Mouse (Mus musculus) midbrain, postnatal 0 days (tissue): ENCODE data around the gene B4galnt3. TPM values are rescaled to one million over a fixed set of nuclear protein-coding genes. Genes with fewer than 3 reads are reported as not detected.
A peak's percentile ranks its signal among the peaks of the same experiment; 100 is the strongest.

ENCODE experiments used
- ATAC-seq: fragments of 200-750 bp; cut with Nextera tagmentation; 2 replicates; pipeline ENCODE4 v1.8.0; 2017; ENCODE audit warnings: moderate number of reproducible peaks, mild to moderate bottlenecking, moderate TSS enrichment, moderate library complexity; ENCODE audit not compliant: low FRiP score
- DNase-seq: peaks from one replicate; pipeline ENCODE4 v3.0.0-alpha.2; 2015; ENCODE audit warnings: low spot score
- H3K27ac ChIP-seq: fragments of 300-500 bp; sonication (generic); 2 replicates; pipeline ENCODE4 v1.5.1; 2014; ENCODE audit warnings: low read depth, mild to moderate bottlenecking, low read length, mixed read lengths
- H3K27me3 ChIP-seq: fragments of 300-500 bp; sonication (generic); 2 replicates; pipeline ENCODE4 v1.6.1; 2014; ENCODE audit warnings: low read length, control low read depth, mixed read lengths; ENCODE audit not compliant: insufficient read depth
- H3K36me3 ChIP-seq: fragments of 300-500 bp; sonication (generic); 2 replicates; pipeline ENCODE4 v1.6.1; 2014; ENCODE audit warnings: low read length, control low read depth, mixed read lengths; ENCODE audit not compliant: insufficient read depth
- H3K4me1 ChIP-seq: fragments of 300-500 bp; sonication (generic); 2 replicates; pipeline ENCODE4 v1.6.1; 2014; ENCODE audit warnings: mild to moderate bottlenecking, control low read depth, antibody characterized with exemption, low read length, mixed read lengths; ENCODE audit not compliant: insufficient read depth
- H3K4me2 ChIP-seq: fragments of 300-500 bp; sonication (generic); 2 replicates; pipeline ENCODE4 v1.6.1; 2014; ENCODE audit warnings: low read depth, mild to moderate bottlenecking, low read length, mixed read lengths; ENCODE audit not compliant: poor library complexity, severe bottlenecking
- H3K4me3 ChIP-seq: fragments of 300-500 bp; sonication (generic); 2 replicates; pipeline ENCODE4 v1.5.1; 2014; ENCODE audit warnings: low read depth, mild to moderate bottlenecking, low read length, moderate library complexity
- H3K9ac ChIP-seq: fragments of 300-500 bp; sonication (generic); replicated peaks from 2 replicates; pipeline ENCODE4 v1.6.1; 2014; ENCODE audit warnings: mild to moderate bottlenecking, low read length, moderate library complexity, mixed read lengths; ENCODE audit not compliant: poor library complexity, severe bottlenecking
- H3K9me3 ChIP-seq: fragments of 300-500 bp; sonication (generic); 2 replicates; pipeline ENCODE4 v1.6.1; 2016; ENCODE audit warnings: low read length, control low read depth
- CTCF ChIP-seq: IDR thresholded peaks from 2 replicates; pipeline ENCODE4 v1.5.1; 2016; ENCODE audit warnings: antibody characterized with exemption, mild to moderate bottlenecking
- WGBS: fragments of 180-500 bp; shearing (Covaris S2); extraction: QIAGEN DNeasy Blood & Tissue Kit; methylation state at CpG from one replicate; pipeline ENCODE4 v1.1.7; 2014; 5-methylcytosine and 5-hydroxymethylcytosine counted together
- polyA plus RNA-seq: library from polyadenylated mRNA; unstranded; fragments of >200 nt; fragmentation: Nextera tagmentation; extraction: Ambion mirVana; gene quantifications from 2 replicates; pipeline ENCODE4 v1.2.1, GENCODE M21; 2015
- total RNA-seq: library from RNA; depleted of rRNA; stranded (reverse); fragments of >200 nt; gene quantifications from 2 replicates; pipeline ENCODE4 v1.2.3, GENCODE M21; 2014

The B4galnt3 gene
- total and polyA plus RNA-seq, 2 experiments from 2014 or later: 0.16 to 0.82 TPM

DNA sequence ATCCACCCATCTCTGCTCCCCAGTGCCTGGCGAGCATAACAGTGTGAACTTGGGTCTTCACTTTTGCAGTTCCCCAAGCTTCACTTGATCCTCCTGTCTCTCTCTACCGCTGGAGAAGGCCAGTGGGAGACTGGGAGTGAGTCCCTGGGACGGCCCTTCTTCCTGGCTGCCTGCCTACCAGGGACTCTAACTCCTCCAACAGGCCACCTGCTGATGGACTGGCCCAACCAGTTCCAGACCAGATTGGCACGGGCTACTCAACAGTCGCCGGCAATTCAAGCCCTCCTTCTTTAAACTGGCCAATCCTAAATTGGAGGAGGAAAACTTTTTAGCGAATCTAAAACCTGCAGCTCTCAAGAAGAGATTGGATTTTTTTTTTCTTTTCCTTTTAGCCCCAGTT is 99.4 kb downstream of the B4galnt3 start:
- Histone ChIP-seq H3K9ac (no peak overlapping the region), H3K4me3 (no peak overlapping the region), H3K27me3 (no peaks in the 10 kb centered on the region), H3K4me2 (no peak overlapping the region), H3K27ac (no peak overlapping the region), H3K9me3 (no peaks in the 10 kb centered on the region), H3K36me3 (no peaks in the 10 kb centered on the region), H3K4me1 (no peaks in the 10 kb centered on the region)
- DNase-seq: no peak
- WGBS: 33% methylated on average over 7 of the region's 7 CpGs
- ATAC-seq: no peak
- TF ChIP-seq CTCF: no peak

DNA sequence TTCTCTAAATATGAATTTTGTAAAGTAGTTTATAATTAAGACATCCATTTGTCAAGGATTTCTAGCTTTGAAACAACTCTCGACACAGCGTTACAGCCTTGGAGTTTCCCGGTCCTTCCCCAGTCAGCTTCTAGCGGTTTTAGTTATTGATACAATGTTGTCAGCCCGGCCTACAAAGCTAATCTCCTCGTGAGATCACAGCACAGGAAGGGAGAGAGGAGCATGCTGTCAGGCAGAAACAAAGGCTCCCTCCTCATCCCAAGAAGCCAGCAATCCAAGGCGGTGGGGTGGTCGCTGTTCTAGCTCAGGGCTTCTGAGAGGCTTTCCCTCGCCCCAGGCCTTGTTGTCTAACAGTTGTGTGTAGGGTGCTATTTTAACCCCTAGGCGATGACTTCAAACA is 100.1 kb downstream of the B4galnt3 start:
- ATAC-seq (no peak), DNase-seq (no peak)
- no peaks in the 10 kb centered on the region for H3K27me3 ChIP-seq
- no peak overlapping the region for H3K27ac ChIP-seq
- H3K4me2 ChIP-seq: no peak overlapping the region
- H3K4me3 ChIP-seq: no peak overlapping the region
- no peaks in the 10 kb centered on the region for H3K4me1 ChIP-seq
- 19% methylated on average over 10 of the region's 10 CpGs for WGBS
- no peak for TF ChIP-seq CTCF
- H3K9me3 ChIP-seq: no peaks in the 10 kb centered on the region
- no peak overlapping the region for H3K9ac ChIP-seq
- H3K36me3 ChIP-seq: no peaks in the 10 kb centered on the region

DNA sequence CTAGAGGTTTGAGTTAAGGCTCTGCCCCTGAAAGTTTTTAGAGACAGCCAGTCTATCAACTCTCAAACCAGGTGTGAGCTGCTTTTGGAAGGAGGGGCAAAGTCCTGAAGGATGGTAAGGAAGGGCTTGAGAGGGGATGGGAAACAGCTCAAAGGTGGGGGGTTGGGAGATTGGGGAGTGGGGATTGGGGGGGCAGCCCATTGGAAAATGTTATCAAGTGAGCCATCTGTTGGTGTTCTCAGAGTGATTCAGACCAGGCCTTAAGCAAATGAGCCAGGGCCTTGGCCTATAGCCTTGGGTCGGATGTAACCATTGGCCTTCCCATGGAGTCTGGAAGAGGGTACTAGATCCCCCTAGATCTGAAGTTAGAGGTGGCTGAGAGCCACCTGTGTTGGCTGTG is 100.6 kb downstream of the B4galnt3 start:
- no peak for TF ChIP-seq CTCF
- Histone ChIP-seq H3K27ac (no peak overlapping the region), H3K4me1 (no peaks in the 10 kb centered on the region), H3K9ac (no peak overlapping the region), H3K36me3 (no peaks in the 10 kb centered on the region), H3K27me3 (0 out of 2 replicates have a peak, but pooled peaks cover under 1% of the 10 kb centered on the region), H3K4me3 (no peak overlapping the region), H3K4me2 (no peak overlapping the region), H3K9me3 (no peaks in the 10 kb centered on the region)
- ATAC-seq (no peak), DNase-seq (no peak)
- 77% methylated on average over 1 of the region's 1 CpGs for WGBS

DNA sequence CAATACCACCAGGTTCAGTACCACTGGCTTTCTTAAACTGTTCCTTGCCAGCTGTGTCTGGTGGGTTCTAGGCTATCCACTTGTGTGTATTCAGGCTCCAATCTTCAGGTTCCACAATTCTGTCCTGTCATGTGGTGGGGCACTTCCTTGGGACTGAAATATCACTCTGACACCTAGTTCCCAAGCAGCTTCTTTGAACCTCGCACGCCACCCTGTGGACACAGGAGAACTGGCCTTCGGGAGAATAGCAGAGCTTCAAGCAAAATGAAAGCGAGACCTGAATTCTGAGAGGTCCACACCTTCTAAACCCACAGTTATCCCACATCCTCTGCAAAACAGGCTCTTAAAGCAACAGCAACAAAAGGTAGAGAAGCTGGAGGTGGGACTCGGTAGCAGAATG is 101.2 kb downstream of the B4galnt3 start:
- whole genome bisulfite sequencing: 25% methylated on average over 5 of the region's 5 CpGs
- Histone ChIP-seq H3K9me3 (no peaks in the 10 kb centered on the region), H3K27me3 (peaks cover 6% of the 10 kb centered on the region; the same call in 1 of the 2 replicates), H3K9ac (no peak overlapping the region), H3K27ac (no peak overlapping the region), H3K4me1 (no peaks in the 10 kb centered on the region), H3K4me2 (no peak overlapping the region), H3K36me3 (no peaks in the 10 kb centered on the region), H3K4me3 (no peak overlapping the region)
- ATAC-seq: no peak
- TF ChIP-seq CTCF: peak; percentile 83
- peak; percentile 81 for DNase-seq

DNA sequence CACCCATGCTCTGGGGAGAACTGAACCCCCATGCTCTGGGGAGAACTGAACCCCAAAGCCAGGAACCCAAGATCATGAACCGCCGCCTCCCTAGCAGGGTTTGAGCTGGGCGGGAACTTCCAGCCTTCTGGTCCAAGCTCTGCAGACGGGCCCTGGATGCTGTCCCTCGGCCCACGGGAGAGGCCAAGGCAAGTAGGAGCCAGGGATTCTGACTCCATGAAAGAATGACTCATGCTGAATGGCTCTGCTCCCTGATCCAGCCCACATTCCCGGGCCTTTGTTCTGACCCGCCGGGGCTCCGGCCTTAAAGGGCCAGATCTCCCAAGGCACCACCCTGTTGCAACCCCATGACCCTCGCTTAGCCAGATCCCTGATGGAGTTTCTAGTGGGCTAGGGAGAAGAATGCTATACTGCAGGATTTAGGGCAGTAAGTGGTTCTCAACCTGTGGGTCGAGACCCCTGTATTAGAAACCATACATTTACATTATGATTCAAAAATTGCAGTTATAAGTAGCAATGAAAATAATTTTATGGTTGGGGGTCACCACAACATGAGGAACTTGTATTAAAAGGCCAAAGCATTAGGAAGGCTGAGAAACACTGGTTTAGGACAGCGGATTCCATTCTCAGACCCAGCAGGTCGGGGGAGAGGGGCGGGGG is 102.0 kb downstream of the B4galnt3 start:
- peak; percentile 42 for DNase-seq
- TF ChIP-seq CTCF: no peak
- Histone ChIP-seq H3K27me3 (peaks cover 6% of the 10 kb centered on the region; the same call in 1 of the 2 replicates), H3K4me2 (0 out of 2 replicates have a peak overlapping the region, but pooled peaks have one; percentile 5), H3K4me1 (no peaks in the 10 kb centered on the region), H3K27ac (no peak overlapping the region), H3K9ac (no peak overlapping the region), H3K36me3 (no peaks in the 10 kb centered on the region), H3K4me3 (no peak overlapping the region), H3K9me3 (no peaks in the 10 kb centered on the region)
- WGBS: 16% methylated on average over 15 of the region's 15 CpGs
- 0 out of 2 replicates have a peak, but pooled peaks have one; percentile 31 for ATAC-seq

GRCm38 (mm10) chr6:120191396-120192170 is 102.8 kb downstream of the B4galnt3 start:
- peaks cover 6% of the 10 kb centered on the region; the same call in 1 of the 2 replicates for H3K27me3 ChIP-seq
- H3K4me2 ChIP-seq: no peak overlapping the region
- H3K9ac ChIP-seq: no peak overlapping the region
- no peak for ATAC-seq
- no peaks in the 10 kb centered on the region for H3K9me3 ChIP-seq
- H3K4me3 ChIP-seq: no peak overlapping the region
- H3K36me3 ChIP-seq: no peaks in the 10 kb centered on the region
- TF ChIP-seq CTCF: no peak
- no peaks in the 10 kb centered on the region for H3K4me1 ChIP-seq
- H3K27ac ChIP-seq: no peak overlapping the region
- WGBS: 65% methylated on average over 7 of the region's 7 CpGs
- no peak for DNase-seq
